Mouse (Mus musculus) ES-CJ7 (cell line): ENCODE measurements at regions not wholly inside any gene's neighbourhood (a gene's known extent, or its start where the extent isn't known, plus 50 kb on each side); places are given as distances from the start of the nearest gene placed in this dataset.
A peak's percentile ranks its signal among the peaks of the same experiment; 100 is the strongest.

Experiments
- DNase-seq: peaks from one replicate; pipeline ENCODE4 v3.0.0; 2011; ENCODE audit warnings: low read depth, low spot score

DNA sequence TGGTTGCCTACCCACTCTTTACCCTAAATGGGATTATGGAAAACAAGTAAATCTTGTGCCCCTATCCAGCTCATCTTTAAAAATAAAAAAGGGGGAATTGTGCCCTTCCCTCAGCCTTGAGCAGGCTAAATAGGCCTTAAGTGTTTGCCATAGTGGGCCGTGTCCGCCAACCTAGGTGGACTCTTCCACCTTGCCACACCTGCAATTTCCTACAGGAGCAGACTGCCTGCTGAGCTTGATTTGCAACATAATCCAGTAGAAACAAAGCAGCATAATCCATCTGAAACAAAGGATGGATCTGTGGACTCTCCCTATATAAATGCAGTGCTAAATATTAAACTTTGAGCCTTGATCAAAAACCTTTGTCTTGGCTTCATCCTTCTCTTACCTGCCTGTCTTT is 970.9 kb downstream of the Gm37988 start:
- DNase-seq = peak; percentile 85
